ENCODE assay signal across 6 mouse cellular contexts in the genomic region with DNA sequence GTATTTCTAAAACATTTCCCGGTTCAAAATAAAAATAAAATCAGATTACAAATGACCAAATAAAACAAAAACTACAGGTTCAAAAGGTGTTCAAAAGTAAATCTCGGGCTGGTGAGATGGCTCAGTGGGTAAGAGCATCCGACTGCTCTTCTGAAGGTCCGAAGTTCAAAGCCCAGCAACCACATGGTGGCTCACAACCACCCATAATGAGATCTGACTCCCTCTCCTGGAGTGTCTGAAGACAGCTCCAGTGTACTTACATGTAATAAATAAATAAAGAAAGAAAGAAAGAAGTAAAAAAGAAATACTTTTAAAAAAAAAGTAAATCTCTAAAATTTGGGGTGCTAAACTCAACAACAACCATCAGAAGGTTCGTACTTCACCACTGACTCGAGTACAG. TPM values are rescaled to one million over a fixed set of nuclear protein-coding genes. Genes with fewer than 3 reads are reported as not detected.
DNase-seq lines count a peak whose midpoint lies in the region; ATAC-seq and TF ChIP-seq lines count a peak whose summit lies in the region.
"Not testable (repeated sequence)": the region's sequence is repeated elsewhere in the genome, so short reads cannot be mapped to it uniquely, and the experiment has no call there.

No protein-coding gene starts in this region.

- not testable (repeated sequence) for TF ChIP-seq CTCF in E14TG2a.4 (conservative IDR thresholded peaks at IDR 0.05; ENCODE audit: low read length); small intestine, adult 2 months (IDR thresholded peaks at IDR 0.05; ENCODE audit: extremely low read depth, insufficient read length, insufficient replicate concordance, low read depth, low read length)
- 0 out of 2 replicates have a peak, but pooled peaks have one; percentile 14 for TF ChIP-seq CTCF in intestine, postnatal 0 days (IDR thresholded peaks at IDR 0.05; ENCODE audit: low read depth)

- not testable (repeated sequence) for H3K4me2 ChIP-seq in intestine, embryonic 16.5 days (ENCODE audit: low read depth, low read length); intestine, postnatal 0 days (replicated peaks; ENCODE audit: low read depth)

- peaks cover 78% of the 10 kb centered on the region for H3K4me1 ChIP-seq in E14TG2a.4 (replicated peaks; ENCODE audit: low read depth, low read length)
- peaks cover 13% of the 10 kb centered on the region for H3K4me1 ChIP-seq in intestine, embryonic 16.5 days (ENCODE audit: control insufficient read depth, insufficient read depth, low read length)
- H3K4me1 ChIP-seq in intestine, postnatal 0 days (replicated peaks; ENCODE audit: control insufficient read depth, insufficient read depth, low read length); small intestine, adult 2 months (ENCODE audit: control insufficient read depth, insufficient read depth, insufficient read length, low read length): not testable (repeated sequence)

- H3K36me3 ChIP-seq in E14TG2a.4 (ENCODE audit: insufficient read depth, low read length): peaks cover 11% of the 10 kb centered on the region; the same call in 1 of the 2 replicates
- H3K36me3 ChIP-seq in intestine, embryonic 16.5 days (ENCODE audit: control insufficient read depth, insufficient read depth, low read length); intestine, postnatal 0 days (ENCODE audit: control insufficient read depth, insufficient read depth); small intestine, adult 2 months (ENCODE audit: control insufficient read depth, insufficient read depth, low read length): not testable (repeated sequence)

- 77% methylated on average over 6 of the region's 6 CpGs for WGBS in intestine, embryonic 16.5 days
- 51% methylated on average over 6 of the region's 6 CpGs for WGBS in intestine, postnatal 0 days
- WGBS in small intestine, adult 2 months: 36% methylated on average over 6 of the region's 6 CpGs

- not testable (repeated sequence) for H3K27me3 ChIP-seq in E14TG2a.4 (ENCODE audit: insufficient read depth, low read length); intestine, embryonic 16.5 days (replicated peaks; ENCODE audit: control insufficient read depth, insufficient read depth, low read length); intestine, postnatal 0 days (replicated peaks; ENCODE audit: control insufficient read depth, insufficient read depth, low read length); small intestine, adult 2 months (ENCODE audit: control insufficient read depth, insufficient read depth, low read length)

- H3K9ac ChIP-seq in intestine, embryonic 16.5 days (ENCODE audit: low read depth, low read length); intestine, postnatal 0 days (ENCODE audit: low read depth, low read length): not testable (repeated sequence)

- peak; percentile 44; the same call in 1 of the 2 replicates for ATAC-seq in intestine, embryonic 16.5 days
- ATAC-seq in intestine, postnatal 0 days: peak; percentile 60

- 0 out of 2 replicates have a peak overlapping the region, but pooled peaks have one; percentile 5 for H3K4me3 ChIP-seq in E14TG2a.4 (replicated peaks; ENCODE audit: low read length)
- not testable (repeated sequence) for H3K4me3 ChIP-seq in intestine, embryonic 16.5 days (ENCODE audit: low read length); intestine, postnatal 0 days (ENCODE audit: low read depth, low read length); small intestine, adult 2 months (ENCODE audit: low read depth, low read length)

- DNase-seq in T-cell, adult 2 months (ENCODE audit: low spot score): peak; percentile 11
- DNase-seq in heart, adult 11 months: peak; percentile 30

- H3K27ac ChIP-seq in intestine, embryonic 16.5 days (ENCODE audit: low read length): peak overlapping the region; percentile 15; the same call in 1 of the 2 replicates
- not testable (repeated sequence) for H3K27ac ChIP-seq in intestine, postnatal 0 days (ENCODE audit: low read depth, low read length)
- H3K27ac ChIP-seq in small intestine, adult 2 months (ENCODE audit: insufficient read depth, low read depth, low read length): peak overlapping the region; percentile 84

- TF ChIP-seq POLR2A in small intestine, adult 2 months (IDR thresholded peaks at IDR 0.05; ENCODE audit: low read depth, low read length): not testable (repeated sequence)

- H3K9me3 ChIP-seq in E14TG2a.4 (ENCODE audit: low read length); intestine, embryonic 16.5 days (ENCODE audit: control insufficient read depth, low read length); intestine, postnatal 0 days (ENCODE audit: control insufficient read depth): not testable (repeated sequence)

RNA-seq across cellular contexts. Expression of gene Npepps, which starts 5.5 kb away (rescaled TPM):
- 95.7 and 101 TPM in 2 replicates for polyA plus RNA-seq in intestine, embryonic 16.5 days (2015; fragmentation: Nextera tagmentation; extraction: Ambion mirVana)
- 41.9 and 54.7 TPM in 2 replicates for polyA plus RNA-seq in intestine, postnatal 0 days (2015; fragmentation: Nextera tagmentation; extraction: Ambion mirVana)
- 16.2 and 27.3 TPM in 2 replicates for polyA plus RNA-seq in small intestine, adult 2 months (2012; rRNA removed)

RNA-seq across cellular contexts. Expression of gene Mrpl45, which starts 40.6 kb away (rescaled TPM):
- 65.0 and 65.4 TPM in 2 replicates for polyA plus RNA-seq in intestine, embryonic 16.5 days (2015; fragmentation: Nextera tagmentation; extraction: Ambion mirVana)
- 40.2 and 40.5 TPM in 2 replicates for polyA plus RNA-seq in intestine, postnatal 0 days (2015; fragmentation: Nextera tagmentation; extraction: Ambion mirVana)
- polyA plus RNA-seq in small intestine, adult 2 months (2012; rRNA removed): 4.9 and 8.6 TPM in 2 replicates
